Mouse (Mus musculus): ENCODE results near the gene Mboat2.

The Mboat2 gene

GRCm38 (mm10) chr12:25009957-25010356, 179.3 kb downstream of the Mboat2 start:
- in situ Hi-C loops (cut with MboI, MseI): no loop called here

DNA sequence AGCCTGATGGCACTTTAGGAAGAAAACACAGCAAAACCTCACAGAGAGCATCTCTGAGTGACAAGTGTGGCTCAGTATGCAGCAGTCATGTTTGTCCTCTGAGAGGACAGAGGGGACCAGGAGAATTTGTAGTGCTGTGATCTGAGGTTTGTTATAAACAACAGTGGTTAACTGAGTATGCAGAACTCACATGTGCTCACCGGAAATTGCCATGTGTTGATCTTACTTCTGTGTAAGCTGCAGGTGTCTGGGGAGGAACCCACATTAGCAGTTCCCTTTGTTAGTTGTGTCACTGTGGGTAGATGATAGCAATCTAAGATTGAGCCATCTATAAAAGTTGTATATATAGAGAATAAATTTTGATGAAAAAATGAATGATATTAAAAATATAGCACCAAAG, 179.7 kb downstream of the Mboat2 start:
- in situ Hi-C loops (cut with MboI, MseI): no loop called here

- in situ Hi-C loops (cut with MboI, MseI): no loop called here
These were observed 181.2 kb downstream of the Mboat2 start for GRCm38 (mm10) chr12:25011733-25012367.

GRCm38 (mm10) chr12:25012555-25013540, 182.2 kb downstream of the Mboat2 start:
- in situ Hi-C loops (cut with MboI, MseI): no loop called here
